Mouse (Mus musculus) adrenal gland, adult 8-10 months (tissue): ENCODE data around the gene Fabp3. TPM values are rescaled to one million over a fixed set of nuclear protein-coding genes. Genes with fewer than 3 reads are reported as not detected.

ENCODE experiments used
- DNase-seq: peaks from one replicate; pipeline ENCODE4 v3.0.0; 2022
- total RNA-seq, 4 experiments: library from RNA; stranded (reverse); gene quantifications; 2 replicates each; pipeline ENCODE4 v1.2.4; 2022

Fabp3 gene
- total RNA-seq, 4 experiments from 2014 or later: 10.0 to 66.6 (median 44.7) TPM

DNA sequence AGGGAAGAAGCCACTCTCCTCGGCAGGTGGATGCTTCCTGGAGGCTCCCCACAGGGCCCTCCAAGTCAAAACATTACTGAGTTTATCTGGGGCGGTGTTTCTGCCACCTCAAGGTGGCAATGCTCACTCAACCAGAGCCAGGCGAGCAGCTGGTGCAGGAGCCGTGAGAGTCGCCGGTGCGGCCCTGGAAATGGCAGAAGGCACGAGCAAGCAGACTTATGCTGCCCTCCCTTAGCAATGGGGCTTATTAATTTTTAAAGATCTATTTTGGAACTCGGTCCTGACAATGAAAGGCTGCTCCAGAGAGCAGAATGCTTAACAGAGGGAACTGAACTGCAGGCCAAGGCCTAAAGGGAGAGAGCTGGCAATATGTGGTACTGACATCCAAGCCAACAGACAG lies 19.0 kb downstream of the Fabp3 start:
- DNase-seq: no peak

DNA sequence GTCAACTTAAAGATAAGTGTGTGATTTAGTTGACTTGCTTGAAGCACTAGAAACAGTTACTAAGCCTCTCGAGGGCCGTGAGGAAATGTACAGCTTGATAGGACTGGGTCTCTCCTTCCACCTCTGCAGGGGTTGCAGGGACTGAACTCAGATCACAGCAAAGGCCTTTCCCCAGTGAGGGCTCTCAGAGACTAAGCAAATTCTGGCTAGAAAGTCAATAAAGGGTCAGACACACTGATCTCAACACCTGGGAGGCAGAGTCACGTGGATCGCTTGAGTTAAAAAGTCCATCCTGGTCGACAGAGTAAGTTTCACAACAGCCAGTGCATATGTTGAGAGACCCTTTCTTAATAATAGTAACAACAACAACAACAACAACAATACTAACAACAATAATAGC lies 27.5 kb downstream of the Fabp3 start:
- no peak for DNase-seq

DNA sequence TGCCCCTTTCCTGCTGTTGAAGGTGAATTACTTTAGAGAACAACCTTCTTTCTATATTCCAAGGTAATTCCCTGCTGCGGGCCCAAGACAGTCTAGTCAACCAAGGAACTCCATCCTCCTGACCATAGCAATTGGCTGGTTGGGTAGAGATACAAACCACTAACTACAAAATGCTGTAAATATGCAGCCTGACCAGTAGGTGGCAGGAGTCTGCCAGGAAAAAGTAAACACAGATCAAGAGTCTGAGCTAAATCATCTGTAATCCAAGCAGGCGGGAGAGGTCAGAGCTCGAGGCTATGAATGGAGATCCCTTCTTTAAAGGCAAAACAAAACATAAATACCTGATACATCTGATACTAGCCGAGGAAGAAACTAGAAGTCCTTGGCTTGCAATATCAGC lies 33.3 kb downstream of the Fabp3 start:
- peak; percentile 24 for DNase-seq

DNA sequence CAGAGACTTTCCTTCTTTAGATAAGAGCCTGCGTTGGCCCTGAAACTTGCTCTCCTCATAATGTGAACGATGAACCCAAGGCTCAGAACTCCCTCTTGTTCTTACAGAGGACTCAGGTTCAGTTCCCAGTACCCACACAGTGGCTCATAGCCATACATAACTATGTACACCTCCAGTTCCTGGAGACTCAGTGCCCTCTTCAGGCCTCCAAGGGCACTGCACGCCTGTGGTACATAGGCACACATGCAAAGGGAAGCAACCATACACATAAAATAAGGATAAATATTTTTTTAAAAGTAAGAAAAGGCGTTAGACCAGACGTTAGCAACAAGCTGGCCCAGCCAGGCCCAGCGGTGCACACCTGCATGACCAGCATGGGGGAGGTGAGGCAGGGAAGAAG lies 41.3 kb downstream of the Fabp3 start:
- no peak for DNase-seq

DNA sequence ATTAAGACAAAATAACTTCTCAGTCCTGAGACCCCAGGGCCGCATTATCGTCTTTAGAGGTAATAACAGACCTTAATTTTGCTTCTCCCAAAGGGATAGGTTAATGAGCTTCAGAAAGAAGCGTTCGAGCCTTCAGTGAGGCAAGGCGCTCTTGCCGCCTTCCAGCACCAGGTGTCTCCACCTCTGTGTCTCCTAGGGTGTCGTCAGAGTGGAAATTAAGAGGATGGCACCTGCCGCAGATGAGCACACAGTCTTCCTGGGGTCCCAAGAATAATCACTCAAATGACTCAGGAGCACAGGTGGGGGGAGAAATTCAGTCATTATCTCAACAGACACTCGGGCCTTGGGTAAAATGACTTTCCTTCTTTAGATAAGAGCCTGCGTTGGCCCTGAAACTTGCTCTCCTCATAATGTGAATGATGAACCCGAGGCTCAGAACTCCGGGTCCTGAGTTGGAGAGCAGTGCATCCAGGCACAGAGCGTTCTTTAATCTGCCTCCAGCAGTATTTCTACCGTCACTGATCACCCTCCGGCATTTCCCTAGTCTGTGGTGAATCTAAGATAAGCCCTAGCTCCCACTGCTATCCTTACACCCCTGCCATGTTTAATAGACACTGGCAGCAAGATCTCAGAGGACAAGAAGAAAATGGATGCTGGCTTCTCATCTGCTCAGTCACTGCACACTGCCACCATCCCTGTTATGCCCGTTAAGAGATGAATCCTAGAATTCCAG lies 42.5 kb downstream of the Fabp3 start:
- no peak for DNase-seq

DNA sequence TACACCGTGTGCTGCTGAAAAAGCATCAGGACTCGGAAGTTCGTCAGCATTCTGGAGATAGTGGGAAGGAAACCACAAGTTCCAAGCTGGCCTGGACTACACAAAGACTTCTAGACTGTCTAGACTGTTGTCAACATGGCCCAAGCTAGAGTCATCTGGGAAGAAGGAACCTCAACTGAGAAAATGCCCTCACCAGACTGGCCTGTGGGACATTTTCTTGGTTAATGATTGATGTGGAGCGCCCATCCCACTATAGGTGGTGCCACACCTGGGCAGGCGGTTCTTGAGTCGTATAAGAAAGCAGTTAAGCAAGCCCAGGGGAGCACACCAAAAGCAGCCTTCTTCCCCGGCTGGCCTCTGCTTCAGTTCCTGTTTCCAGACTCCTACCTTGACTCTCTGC lies 44.2 kb downstream of the Fabp3 start:
- no peak for DNase-seq

DNA sequence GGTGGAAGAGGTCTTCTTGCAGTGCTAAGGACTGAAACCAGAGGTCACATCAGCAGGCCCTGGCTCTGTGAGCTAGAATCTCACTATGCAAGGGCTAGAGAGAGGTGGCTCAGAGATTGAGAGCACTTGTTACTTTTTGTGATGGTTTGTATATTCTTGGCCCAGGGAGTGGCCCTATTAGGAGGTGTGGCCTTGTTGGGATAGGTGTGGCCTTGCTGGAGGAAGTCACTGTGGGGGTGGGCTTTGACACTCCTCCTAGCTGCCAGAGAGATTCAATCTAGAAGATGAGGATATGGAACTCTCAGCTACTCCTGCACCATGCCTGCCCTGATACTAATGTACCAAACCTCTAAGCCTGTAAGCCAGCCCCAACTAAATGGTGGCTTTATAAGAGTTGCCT lies 49.6 kb downstream of the Fabp3 start:
- DNase-seq: no peak

DNA sequence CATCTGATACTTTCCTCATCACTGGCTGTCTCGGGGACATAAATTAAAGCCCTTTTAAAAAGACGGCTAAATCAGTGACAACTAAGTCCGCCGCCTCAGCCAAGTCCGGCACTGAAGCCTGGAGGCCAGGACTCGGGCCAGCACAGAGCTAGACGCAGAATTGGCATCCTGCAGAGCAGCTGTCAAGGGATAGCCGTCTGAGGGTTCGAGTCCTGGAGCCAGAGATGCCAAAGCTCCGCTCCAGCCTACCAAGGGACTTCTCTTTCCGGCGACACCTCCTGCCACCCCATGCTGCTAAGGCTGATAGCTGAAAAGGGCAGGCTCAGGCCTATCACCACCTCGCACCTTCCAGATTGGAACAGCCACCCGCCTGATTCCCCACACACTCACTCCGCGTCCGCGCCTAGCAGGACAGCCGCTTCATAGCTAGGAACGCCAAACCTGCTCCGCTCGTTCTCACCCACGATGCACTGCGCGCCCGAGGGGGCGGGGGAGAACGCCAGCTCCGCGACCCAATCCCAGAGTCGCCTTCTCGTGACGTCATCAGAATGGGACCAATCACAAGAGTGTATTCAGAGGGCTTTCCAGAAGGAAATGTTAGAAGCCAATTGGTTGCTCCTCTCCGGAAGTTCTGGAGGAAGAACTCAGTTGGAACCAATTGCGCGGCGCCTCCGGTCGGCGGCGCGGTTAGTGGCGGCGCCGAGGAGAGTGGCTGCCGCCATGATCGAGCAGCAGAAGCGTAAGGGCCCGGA lies 51.3 kb downstream of the Fabp3 start, which contains the start of the genes Zcchc17 and Snrnp40:
Zcchc17 (minus strand) TSS at position 458 of the 752 bp plus-strand sequence.
Snrnp40 (plus strand) TSS at position 647 of the 752 bp plus-strand sequence.
- peak; percentile 98 for DNase-seq

DNA sequence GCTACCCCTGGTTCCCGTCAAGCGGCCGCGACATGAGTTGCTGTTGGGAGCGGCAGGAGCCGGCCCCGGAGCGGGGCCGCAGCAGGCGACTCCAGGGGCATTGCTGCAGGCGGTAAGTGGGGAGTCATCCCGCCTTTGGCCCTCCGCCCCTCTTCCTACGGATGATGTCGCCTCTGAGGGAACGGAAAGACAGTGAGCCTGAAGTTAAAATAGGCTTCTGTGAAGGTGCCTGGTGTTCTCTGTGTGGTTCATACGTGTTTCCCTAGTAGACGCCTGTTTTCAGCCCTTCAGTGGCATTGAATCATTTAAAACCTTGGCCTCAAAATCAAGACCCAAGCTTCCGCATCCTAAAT lies 51.8 kb downstream of the Fabp3 start:
- no peak for DNase-seq

Other genes starting within 250 kb of the Fabp3 start
- gene Pef1, start 206.0 kb upstream of the Fabp3 start, total RNA-seq: 10 to 100 TPM; 81.1 to 93.8 (median 85.9) TPM
- 1 to 10 TPM in 2 of 4 experiments, under 1 TPM in 2; 0.49 to 1.9 (median 1.3) TPM for gene Hcrtr1, start 169.2 kb upstream of the Fabp3 start, total RNA-seq
- 100 to 1,000 TPM in 2 of 4 experiments, 10 to 100 TPM in 2; 80.9 to 133 (median 107) TPM for gene Tinagl1, start 133.5 kb upstream of the Fabp3 start, total RNA-seq
- not detected for gene Gm853, start 86.2 kb upstream of the Fabp3 start, total RNA-seq
- gene Serinc2, start 29.4 kb upstream of the Fabp3 start, total RNA-seq: 1 to 10 TPM; 1.2 to 3.2 (median 1.4) TPM
- under 1 TPM in 1 of 4 experiments, not detected in 3; 0.86 TPM for gene Gm10570, start 79 bp downstream of the Fabp3 start, total RNA-seq
- gene Zcchc17, start 51.3 kb downstream of the Fabp3 start, total RNA-seq: 10 to 100 TPM; 40.8 to 55.8 (median 48.3) TPM
- 10 to 100 TPM; 35.7 to 41.7 (median 37.4) TPM for gene Snrnp40, start 51.5 kb downstream of the Fabp3 start, total RNA-seq